Mouse (Mus musculus): ENCODE measurements around the gene Ankrd9.

The Ankrd9 gene

DNA sequence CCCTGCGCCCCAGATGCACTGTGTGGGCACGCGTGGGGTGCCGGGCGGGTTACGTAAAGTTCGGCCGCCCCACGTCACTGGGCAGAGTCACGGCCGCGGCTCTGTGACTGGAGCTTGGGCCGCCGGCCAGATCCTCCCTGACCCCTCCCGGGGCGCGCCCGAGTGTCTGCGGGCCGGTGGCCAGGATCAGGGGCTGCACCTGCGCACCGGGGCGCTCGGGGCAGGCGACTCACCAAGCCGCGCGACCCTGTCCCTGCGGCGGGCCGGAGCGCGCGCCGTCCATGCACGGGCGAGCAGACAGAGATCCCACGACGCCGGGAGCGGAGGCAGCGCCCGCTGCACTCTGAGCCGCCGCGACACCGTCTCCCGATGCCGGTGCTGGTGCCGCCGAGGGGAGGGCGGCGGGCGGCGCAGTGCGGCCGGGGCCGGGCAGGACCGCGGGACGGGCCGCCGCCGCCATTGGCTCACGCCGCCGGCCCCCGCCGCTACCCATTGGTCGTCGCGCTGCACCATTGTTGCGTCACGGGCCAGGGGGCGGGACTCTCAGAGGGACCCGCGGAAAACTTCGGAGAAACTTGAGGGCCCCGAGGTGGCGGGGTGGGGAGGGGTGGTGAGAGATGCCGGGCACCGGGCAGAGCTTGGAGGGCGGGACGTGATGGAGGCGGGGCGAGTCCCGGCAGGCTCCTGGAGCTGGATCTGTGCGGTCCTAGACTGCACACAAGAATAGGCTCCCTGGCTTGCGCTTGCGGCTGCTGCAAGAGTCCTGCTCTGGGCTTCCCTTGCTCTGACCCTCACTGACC lies at the start of gene Ankrd9:
TSS of gene Ankrd9 (minus strand) at position 434 of the 800 bp plus-strand sequence.
- peak; percentile 93 for DNase-seq (ENCODE audit: low spot score)

DNA sequence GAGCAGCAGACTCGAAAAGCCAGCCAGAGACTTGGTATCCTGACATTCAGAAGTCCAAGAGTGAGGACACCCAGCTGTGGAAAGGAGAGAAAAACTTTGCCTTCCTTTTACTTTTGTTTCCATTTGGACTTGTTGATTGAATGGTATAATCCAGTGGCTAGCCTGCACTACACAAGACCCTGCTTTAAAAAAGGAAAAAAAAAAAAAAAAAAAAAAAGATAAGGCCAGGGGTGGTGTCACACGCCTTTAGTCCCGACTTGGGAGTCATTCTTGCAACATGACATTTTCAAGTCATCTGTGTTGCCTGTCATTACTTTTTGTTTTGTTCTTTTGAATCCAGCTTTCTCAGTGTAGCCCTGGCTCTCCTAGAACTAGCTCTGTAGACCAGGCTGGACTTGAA lies 42.7 kb upstream of the Ankrd9 start:
- no peak for DNase-seq (ENCODE audit: low spot score)

DNA sequence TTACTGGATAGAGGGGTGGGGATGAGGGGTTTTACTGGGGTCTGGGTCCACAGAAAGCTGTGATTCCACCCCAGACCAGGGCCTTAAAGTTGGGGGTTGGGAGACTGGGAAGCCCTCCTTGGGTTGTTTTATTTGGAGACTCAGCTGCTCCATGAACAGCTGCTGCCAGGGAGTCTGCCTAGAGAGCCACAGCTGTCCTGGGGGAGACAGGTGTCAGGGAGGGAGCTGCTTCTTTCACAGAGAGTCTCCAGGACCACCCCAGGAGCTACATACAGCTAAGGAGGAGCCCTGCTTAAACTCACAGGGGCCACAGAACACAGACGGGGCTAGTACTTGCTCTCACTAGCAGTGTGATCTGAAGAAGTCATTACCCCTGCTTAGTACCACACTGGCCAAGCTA lies 42.3 kb upstream of the Ankrd9 start:
- no peak for DNase-seq (ENCODE audit: low spot score)

DNA sequence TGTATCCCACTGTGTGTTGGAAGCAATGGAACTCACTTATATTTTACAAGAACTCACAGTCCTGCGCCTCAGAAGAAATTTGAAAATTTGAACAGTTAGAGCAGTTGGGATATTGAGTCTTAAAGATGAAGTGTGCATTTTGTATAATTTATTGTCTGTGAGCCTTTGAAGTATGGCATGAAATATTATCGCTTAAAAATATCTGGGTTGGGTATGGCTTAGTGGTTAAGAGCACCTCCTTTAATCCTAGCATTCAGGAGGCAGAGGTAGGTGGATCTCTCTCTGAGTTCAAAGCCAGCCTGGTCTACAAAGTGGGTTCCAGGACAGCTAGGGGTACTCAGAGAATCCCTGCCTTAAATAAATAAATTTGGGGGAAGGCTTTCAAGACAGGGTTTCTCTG lies 40.2 kb upstream of the Ankrd9 start:
- DNase-seq (ENCODE audit: low spot score): no peak

DNA sequence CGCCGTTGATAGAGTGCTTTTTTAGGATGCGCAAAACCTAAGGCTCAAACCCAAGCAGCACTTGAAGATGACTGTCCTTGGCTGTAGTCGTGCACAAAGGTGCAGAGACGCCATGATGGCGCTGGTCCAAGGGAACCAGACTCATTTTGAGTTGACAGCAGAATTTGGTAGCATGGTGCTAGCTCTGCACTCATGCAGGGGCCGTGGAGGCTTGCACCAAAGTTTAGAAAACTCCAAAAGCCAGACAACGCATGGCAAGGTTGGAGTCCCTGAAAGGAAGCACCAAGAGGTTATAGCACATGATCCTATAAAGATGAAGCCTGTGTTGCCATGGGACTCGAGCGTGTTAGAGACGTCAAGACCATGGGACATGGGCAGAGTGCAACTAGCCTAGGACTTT lies 39.2 kb upstream of the Ankrd9 start:
- no peak for DNase-seq (ENCODE audit: low spot score)

DNA sequence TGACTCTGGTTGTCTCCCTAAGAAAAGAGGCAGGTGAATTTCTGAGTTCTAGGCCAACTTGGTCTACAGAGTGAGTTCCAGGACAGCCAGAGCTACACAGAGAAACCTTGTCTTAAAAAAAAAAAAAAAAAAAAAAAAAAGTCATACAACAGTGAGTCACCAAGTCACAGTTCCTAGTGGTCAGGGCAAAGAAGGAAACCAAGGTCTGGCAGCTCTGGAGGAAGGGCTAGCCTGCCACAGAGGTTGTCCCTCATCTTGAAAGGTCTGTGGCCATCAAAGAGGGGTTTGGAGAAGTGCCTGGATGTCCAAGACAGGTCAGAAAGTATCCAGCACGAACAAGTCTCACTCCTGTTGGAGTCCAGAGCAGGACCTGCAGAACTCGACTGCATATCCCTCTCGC lies 38.0 kb upstream of the Ankrd9 start:
- no peak for DNase-seq (ENCODE audit: low spot score)

DNA sequence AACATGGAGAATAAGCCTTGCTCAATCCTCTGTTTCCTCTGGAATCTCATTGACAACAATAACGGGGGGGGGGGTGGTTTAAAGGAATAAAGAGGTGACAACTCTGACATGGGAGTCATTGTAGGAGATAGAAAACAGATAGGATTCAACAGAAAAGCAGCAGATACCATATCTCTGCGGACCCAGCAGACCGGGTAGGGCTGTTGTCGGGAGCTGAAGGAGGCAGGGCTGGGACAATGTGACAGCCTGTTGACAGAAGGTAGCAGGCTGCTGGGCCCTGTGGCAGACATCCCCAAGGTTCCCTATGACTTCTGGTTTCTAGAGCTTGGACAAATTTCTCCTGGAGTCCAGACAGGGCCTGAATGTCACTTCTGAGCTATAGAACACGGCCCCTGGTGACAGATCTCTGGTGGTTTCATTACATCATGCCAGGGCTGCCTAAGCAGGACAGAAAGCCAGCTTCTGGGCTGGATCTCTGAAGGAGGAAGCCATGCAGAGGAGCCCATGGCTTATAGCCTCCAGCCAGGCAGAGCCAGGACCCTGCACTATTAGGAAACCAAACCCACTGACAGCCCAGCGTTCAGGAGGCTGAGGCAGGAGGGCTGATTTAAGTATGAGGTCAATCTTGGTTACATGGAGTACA lies 30.9 kb upstream of the Ankrd9 start:
- no peak for DNase-seq (ENCODE audit: low spot score)

DNA sequence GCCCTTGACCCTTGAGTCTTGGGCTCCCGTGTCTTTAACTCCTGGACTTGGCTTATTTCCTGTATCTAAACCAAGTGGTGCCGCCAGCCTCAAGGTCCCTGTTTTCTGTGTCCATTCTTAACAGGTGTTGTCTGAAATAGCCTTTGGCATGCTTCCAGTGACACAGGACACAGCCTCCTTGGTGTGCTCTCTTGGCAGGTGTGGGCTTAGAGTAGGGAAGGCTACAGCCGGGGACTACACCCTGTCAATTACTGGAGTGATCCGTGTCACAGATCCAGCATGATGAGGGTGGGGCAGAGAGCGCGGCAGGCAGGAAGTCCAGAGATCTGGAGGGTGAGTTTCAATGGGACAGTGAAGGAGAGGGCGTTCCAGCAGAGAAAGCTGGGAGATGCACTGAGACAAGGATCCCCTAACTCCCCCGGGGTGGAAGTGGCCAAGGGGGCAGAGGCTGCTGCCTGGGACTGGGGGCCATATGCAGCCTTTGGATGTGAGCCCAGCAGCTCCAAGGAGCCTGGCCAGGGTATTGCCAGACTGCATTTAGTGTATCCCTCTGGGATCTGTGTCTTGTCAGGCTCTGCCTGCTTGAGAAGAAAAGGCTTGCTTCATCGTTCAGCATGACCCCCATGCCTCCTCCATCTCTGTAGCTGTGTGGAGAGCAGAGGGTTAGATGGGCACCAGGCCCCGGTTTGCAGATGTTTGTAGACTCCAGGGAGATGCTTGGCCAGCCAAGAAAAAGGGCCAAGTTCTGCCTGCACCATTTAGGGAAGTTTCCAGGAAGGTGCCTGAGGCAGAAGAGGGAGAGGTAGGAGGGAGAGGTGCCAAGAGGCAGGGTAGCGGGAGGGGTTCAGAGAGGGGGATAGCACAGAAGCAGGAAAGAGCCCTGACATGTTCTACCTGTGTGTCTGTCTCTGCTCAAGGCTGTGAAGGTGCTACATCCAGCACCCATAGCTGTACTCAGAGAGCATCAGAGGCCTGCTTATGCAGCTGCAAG lies 30.0 kb upstream of the Ankrd9 start:
- no peak for DNase-seq (ENCODE audit: low spot score)

DNA sequence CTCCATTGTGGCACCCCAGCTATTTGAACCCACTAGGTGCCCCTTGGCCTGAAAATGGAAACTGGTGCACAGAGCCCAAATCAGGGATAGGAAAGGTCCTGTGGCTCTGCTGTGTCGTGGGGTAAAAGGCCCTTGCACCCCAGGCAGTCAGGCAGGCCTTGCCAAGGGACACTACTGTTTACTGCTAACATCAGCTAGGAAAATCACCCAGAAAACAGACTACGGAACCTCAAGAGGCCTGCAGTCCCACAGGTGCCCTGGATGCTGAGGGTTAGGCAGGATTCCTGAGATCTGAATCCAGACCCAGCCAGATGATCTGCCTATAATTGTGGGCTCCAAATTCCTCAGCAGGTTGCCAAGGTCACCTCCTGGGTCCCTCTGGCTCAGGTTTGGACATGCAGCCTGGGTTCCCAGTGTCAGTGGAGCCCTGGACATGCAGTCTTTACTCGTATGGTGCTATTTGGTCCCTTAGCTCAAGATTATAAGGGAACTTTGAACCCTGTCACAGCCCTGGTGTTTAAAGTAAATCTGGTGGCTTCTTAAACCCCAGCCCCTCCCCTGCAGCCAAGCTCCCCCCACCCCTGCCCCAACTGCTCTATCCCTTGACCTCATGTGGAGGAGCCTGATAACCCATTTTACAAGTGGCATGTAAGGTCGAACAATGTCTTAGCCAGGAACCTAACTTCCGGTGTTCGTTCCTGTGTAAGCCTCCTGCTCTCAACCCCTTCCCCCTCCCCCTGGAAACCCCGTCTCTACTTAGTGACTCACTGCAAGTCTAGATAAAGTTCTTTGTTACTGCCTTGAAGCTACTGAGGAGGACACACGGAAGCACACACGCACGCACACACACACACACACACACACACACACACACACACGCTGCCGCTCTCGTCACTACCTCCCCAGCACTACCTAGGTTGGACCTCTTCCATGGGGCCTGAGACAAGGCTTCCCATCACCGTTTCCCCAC lies 28.6 kb upstream of the Ankrd9 start:
- DNase-seq (ENCODE audit: low spot score): peak; percentile 28

DNA sequence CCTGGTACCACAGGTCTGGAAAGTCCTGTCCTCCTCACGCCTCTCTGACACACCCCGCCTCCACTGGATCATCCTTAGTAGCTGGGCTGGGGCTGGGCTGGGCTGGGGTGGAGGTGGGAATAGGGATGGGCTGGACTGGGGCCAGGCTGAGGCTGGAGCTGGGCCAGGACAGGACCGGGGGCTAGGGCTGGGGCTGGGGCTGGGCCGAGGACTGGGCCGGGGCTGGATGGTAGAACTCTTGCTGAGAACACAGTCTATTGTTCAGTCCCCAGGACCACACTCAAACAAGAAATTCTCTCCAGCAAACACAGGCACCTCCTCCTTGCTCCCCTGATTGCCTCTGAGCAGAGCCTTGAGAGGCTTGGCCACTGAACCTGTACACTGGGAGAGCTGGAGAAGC lies 27.5 kb upstream of the Ankrd9 start:
- DNase-seq (ENCODE audit: low spot score): no peak

DNA sequence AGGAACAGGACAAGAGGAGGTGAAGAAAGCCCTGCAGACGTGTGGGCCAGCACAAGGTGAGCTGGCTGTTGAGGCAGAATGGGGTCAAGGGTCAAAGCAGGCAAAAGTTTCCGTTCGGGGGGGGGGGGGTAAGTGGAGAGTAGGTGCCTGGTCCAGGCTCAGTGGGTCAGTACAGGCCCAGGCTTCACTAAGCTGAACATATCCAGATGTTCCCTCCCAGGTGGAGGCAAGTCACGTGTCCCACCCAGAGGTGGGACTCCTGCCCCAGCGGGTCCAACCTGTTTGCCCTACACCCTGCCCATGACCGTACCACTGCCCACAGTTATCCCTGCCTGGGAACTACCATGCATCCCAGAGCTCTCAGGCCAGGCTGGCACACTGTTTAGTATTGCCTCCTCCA lies 27.0 kb upstream of the Ankrd9 start:
- DNase-seq (ENCODE audit: low spot score): no peak

DNA sequence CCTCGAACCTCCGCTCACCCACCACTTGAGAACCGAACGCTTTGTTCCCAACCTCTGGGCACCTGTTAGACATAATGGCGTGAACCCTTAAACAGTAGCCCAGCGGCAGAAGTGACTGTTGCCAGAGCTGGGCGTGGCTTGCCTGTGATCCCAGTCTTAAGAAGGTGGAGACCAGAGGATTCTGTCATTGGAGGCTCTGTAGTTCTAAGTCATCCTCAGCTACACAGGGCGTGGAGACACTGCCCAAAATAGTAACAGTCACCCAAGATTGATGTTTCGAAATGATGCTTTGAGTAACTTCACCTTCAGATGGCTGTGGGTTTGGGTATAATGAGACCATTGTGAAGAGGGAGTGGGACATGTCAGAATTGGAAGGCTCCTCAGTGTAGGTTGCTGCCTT lies 25.3 kb upstream of the Ankrd9 start:
- no peak for DNase-seq (ENCODE audit: low spot score)

DNA sequence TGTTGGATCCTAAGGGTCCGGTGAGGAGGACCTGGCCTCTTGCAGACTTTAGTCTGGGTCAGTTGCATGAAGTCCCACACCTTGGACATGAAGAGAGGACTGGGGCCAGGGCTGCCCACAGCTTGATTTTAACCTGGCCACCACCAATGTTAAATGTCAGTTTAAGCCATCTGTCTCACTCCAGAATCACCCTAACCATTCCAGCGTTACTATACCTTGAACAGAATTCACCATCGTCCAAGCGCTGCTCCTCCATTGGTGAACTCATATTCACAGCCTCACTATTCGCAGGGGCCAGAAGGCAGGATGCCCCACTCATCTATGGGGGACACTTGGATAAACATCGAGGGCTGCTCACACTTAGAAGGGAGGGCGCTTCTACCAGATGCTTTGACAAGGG lies 22.1 kb upstream of the Ankrd9 start:
- no peak for DNase-seq (ENCODE audit: low spot score)

DNA sequence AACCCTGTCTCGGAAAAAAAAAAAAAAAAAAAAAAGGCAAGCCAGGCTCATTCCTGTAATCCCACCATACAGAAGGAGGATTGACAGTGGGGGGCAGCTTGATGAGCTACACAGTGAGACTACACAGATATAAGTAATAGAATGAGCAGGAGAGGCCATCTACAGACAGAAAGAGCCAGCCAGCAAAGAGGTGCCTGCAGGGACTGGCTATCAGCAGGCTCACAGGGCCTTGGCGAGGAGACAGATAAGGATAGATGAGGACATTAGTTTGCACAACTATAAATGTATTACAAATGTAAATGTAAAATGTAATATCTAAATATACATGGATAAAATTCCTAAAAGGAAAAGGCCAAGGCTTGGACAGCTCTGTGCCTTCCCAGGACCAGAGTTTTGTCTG lies 21.0 kb upstream of the Ankrd9 start:
- no peak for DNase-seq (ENCODE audit: low spot score)

DNA sequence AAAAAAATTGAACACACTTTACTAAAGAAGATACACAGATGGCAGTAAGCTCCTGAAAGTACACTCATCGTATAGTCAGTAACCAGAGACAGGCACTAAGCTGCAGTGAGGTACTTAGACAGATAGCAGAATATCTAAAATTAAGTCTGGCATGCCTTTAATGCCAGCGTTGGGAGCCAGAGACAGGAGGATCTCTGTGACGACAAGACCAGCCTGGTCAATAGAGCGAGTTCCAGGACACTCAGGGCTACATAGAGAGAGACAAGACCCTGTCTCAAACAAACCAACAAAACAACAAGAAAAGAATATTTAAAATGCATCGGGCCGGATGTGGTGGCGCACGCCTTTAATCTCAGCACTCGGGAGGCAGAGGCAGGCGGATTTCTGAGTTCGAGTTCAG lies 19.3 kb upstream of the Ankrd9 start:
- DNase-seq (ENCODE audit: low spot score): no peak

DNA sequence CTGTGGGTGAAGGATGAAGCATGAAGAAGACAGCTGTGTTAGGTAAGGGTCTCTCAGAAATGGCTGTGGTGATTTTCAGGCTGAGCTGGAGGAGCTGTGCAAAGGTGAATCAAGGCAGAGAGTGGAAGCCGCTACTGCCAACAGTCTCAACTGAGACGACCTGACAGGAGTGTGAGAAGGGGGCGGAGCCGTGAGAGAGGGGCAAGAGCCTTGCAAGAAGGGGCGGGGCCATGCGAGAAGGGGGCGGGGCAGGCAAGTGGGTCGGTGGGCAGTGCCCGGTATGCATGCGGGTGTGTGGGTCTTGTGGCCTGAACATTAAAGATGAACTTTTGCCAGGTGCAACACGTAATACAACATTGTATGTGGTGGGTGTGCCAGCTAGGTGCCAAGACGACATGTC lies 15.8 kb upstream of the Ankrd9 start:
- no peak for DNase-seq (ENCODE audit: low spot score)

DNA sequence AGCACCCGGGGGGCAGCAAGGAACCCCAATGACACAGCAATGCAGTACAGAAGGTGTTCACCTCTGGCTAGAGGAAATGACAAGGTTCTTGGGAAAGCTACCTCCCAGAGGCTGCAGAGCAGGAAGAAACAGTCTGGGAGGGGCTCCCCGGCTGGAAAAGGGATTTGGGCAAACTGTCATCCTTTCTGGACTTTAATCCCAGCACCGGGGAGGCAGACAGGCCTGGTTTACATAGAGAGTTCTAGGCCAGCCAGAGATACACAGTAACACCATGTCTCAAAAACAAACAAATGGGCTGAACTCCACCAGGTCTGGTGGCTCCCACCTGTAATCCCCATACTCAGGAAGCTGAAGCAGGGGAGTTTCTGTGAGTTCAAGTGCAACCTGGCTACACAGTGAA lies 14.4 kb upstream of the Ankrd9 start:
- no peak for DNase-seq (ENCODE audit: low spot score)

DNA sequence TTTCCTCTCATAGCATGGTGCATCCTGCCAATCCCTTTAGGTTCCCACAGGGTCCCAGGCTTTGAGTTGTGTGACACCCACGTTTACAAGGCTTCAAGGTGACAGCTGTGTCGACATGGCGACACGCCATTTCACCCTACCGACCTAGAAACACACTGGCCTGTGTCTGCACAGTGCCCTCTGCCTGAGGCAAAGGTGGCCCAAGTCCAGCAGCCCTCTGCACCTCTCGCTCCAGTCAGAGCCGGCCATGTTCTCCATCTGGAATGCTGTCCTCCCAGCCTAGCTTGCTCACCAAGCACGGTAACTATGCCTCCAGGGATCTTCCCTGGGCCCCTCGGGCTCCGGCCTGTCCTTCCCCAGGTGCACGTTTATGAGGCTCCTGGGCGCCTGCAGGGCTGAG lies 13.9 kb upstream of the Ankrd9 start:
- no peak for DNase-seq (ENCODE audit: low spot score)

DNA sequence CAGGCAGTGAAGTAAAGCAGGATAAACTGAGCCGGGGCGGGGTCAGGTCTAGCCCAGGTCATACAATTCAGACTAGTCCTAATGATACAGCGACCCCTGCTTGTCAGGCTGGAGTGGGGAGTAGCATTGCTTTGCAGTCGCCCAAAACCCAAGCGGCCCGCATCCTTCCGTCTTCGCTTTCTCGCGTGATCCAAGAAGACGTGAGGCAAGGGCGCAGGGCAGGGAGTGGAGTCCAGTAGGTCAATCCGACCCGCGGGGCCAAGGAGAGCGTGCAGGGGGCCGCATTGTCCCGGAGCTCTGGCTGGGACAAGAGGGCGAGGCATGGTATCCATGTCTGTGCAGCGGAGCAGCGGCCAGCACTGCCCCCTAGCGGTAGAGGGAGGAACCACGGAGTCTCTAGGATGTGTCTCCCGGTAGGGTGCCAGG lies 13.3 kb upstream of the Ankrd9 start:
- DNase-seq (ENCODE audit: low spot score): peak; percentile 95

DNA sequence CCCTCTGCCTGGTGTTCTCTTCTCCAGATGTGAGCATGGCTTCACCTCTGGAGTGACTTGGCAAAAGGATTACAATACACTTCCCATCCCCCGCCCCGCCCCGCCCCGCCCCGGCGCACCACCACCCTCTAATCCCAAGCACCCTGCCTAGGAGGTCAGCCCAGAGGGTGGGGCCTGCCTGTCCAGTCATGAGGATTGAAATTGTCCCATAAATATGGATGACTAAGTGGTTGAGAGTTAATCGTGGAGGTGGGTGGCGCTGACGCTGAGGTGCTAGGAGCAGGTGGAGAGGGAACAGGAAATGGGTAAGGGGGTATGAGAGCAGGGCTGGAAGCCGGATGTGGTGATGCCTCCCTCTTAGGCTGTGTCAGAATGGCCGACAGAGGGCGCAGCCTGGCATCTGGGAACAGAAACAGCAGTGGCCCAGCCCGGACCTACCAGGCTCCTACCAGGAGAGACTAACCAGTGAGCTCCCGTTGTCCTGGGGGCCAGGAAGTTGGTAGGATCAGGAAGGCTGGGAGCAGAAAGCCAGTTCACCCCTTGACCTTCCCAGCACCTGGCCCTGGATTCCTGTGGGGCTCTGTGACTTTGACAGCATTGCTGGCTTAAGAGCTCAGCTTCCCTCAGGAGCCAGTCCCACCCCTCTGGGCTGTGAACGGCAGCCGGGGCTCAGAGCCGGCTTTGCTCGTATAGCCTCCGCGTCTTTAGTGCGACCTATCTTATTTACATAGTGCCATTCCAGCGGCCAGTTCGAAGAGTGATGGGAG lies 12.7 kb upstream of the Ankrd9 start:
- peak; percentile 60 for DNase-seq (ENCODE audit: low spot score)

DNA sequence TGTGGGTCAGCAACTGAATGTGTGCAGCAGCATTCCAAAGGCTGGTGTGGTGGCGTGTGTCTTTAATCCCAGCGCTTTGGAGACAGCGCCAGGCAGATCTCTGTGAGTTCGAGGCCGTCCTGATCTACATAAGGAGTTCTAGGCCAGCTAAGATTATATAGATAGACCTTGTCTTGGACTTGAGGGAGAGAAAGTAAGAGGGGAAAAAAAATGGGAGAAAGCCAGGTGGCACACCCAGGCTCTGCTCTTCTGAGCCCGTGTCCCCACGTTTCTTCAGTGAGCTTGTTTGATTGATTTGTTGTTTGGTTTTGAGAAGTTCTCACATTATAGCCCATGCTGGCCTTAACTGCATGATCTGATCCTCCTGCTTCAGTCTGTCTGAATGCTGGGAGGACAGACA lies 11.7 kb upstream of the Ankrd9 start:
- DNase-seq (ENCODE audit: low spot score): no peak

Measured in ovary, postnatal 14 days (tissue).